Mouse (Mus musculus) heart, postnatal 0 days (tissue): ENCODE data around the gene Tppp.

ENCODE experiments used
- CTCF ChIP-seq: IDR thresholded peaks from 2 replicates; pipeline ENCODE4 v1.5.1; 2016; ENCODE audit warnings: antibody characterized with exemption, control low read depth, low read depth
- EP300 ChIP-seq: IDR thresholded peaks from 2 replicates; pipeline ENCODE4 v1.6.1; 2016; ENCODE audit warnings: antibody characterized with exemption, low read depth

DNA sequence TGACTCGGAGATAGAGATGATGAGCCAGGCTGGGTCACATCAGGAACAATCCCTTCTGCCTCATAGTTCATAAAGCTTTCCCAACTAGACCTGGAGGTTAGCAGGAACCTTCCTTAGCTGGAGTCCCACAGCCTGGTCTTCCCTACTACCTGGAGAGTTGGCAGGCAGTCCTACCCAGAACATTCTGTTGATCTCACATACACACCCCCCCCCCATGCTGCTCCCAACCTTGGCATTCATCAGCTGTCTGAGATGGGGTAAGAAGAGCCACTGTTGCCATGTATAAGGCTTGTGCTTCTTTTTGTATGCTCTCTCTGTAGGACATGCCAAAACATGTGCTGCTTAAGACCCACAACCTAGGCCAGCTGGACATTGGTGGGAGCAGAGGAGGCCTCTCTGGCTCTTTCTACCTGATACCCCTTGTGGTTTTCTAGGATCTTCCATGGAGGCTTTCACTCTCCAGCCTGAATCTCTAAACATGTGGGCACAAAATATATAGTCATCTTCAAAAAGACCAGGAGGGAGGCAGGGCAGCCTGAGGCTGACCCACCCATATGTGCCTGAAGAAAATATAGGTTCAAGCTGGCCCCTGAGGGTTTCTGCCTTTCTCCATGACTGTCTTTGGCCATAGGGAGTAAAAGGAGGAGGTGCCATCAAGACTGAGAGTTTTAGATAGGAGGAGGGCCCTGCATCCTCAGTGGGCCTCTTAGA, 54.3 kb downstream of the Tppp start:
- TF ChIP-seq CTCF (no peak), EP300 (no peak)
